Mouse (Mus musculus): Measurements from ENCODE around the gene Dffa. TPM values are rescaled to one million over a fixed set of nuclear protein-coding genes. Genes with fewer than 3 reads are reported as not detected.

The Dffa gene
- polyA plus RNA-seq, 1 experiment from 2014 or later, result 23.3 TPM

DNA sequence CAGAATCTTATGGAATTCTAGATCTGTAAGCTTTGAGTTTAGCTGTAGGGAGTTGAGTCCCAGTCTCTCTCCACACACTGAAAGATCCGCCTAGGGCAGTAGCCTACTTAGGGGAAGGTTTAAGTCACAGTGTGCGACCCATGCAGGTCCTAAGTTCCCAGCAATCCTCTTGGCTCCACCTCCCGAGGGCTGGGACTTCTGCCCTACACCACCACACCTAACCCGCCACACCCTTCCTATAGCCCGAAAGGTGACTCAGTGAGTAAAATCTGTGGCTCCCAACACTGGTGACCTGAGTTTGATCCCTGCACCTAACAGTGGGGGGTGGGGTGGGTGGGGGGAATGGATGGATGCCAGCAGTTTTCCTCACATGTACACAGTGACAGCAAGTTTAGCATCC is 19.5 kb downstream of the Dffa start:
- Histone ChIP-seq H3K9ac (ENCODE audit: low read depth, low read length) (no peak overlapping the region), H3K27ac (ENCODE audit: low read length) (no peak overlapping the region), H3K9me3 (replicated peaks; ENCODE audit: control insufficient read depth, low read length, poor library complexity, severe bottlenecking) (no peaks in the 10 kb centered on the region), H3K36me3 (ENCODE audit: control insufficient read depth, insufficient read depth, low read length) (0 out of 2 replicates have a peak, but pooled peaks cover 6% of the 10 kb centered on the region), H3K4me1 (ENCODE audit: control insufficient read depth, insufficient read depth, low read length) (no peaks in the 10 kb centered on the region), H3K4me2 (ENCODE audit: low read length) (no peak overlapping the region), H3K4me3 (ENCODE audit: low read depth, low read length) (no peak overlapping the region), H3K27me3 (ENCODE audit: control insufficient read depth, insufficient read depth, low read depth, low read length) (no peaks in the 10 kb centered on the region)
- 67% methylated on average over 5 of the region's 5 CpGs for WGBS
- no peak for ATAC-seq

DNA sequence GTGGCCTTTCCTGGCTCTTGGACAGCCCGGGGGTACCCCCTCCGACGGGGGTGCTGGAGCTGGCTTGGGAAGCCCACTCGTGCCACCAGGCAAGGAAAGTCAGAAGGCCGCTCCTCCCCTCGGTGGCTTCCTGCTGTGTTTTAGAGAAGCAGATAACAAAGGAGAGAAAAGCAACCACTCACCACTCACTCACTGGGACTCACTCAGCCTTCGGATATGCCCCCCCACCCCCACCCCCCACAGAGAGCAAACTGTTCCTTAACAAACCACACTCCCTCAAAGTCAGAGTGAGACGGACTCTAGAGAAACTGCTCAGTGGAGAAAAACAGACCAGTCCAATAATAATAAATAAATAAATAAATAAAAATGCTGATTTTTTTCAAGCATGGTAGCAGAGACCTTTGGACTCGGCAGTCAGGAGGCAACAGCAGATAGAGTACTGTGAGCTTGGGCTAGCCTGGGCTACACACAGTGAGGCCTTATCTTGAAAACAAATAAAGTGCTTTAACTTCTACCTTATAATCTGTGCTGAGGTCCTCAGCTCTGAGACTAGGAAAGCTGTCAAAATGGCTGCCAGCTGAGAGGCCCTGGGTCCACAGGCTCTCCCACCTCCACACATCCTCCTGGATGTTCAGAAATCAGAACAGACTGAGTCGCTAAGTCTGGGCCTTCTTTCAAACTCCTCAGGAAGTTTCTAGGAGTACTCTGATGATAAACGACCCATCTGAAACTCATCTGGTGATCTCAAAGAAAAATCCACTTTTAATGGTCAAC is 21.6 kb downstream of the Dffa start:
- no peaks in the 10 kb centered on the region for H3K4me1 ChIP-seq (ENCODE audit: control insufficient read depth, insufficient read depth, low read length)
- no peaks in the 10 kb centered on the region for H3K27me3 ChIP-seq (ENCODE audit: control insufficient read depth, insufficient read depth, low read depth, low read length)
- H3K4me3 ChIP-seq (ENCODE audit: low read depth, low read length), result no peak overlapping the region
- no peak overlapping the region for H3K4me2 ChIP-seq (ENCODE audit: low read length)
- no peak overlapping the region for H3K9ac ChIP-seq (ENCODE audit: low read depth, low read length)
- ATAC-seq, result no peak
- 0 out of 2 replicates have a peak, but pooled peaks cover 3% of the 10 kb centered on the region for H3K36me3 ChIP-seq (ENCODE audit: control insufficient read depth, insufficient read depth, low read length)
- 45% methylated on average over 11 of the region's 11 CpGs for WGBS
- H3K9me3 ChIP-seq (replicated peaks; ENCODE audit: control insufficient read depth, low read length, poor library complexity, severe bottlenecking), result no peaks in the 10 kb centered on the region
- H3K27ac ChIP-seq (ENCODE audit: low read length), result no peak overlapping the region

DNA sequence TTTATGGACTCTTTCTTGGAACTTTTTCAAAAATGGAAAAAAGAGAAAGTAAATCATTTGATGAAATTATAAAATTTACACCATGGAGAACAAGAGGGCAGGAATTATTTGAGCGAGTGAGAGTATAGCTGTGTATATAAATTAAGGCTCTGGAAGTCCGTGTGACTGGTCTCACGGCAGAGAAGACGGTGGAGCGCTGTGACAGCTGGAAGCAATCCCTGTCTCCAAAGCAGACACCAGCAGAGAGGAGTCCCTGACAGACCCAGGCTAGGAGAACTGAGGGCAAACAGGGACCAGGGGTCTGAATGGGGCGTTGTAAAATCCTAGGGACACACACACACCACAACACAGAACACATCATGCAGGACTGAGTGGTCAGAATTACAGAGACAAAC is 22.2 kb downstream of the Dffa start:
- Histone ChIP-seq H3K4me2 (ENCODE audit: low read length) (no peak overlapping the region), H3K9ac (ENCODE audit: low read depth, low read length) (no peak overlapping the region), H3K9me3 (replicated peaks; ENCODE audit: control insufficient read depth, low read length, poor library complexity, severe bottlenecking) (no peaks in the 10 kb centered on the region), H3K27ac (ENCODE audit: low read length) (no peak overlapping the region), H3K4me1 (ENCODE audit: control insufficient read depth, insufficient read depth, low read length) (no peaks in the 10 kb centered on the region), H3K27me3 (ENCODE audit: control insufficient read depth, insufficient read depth, low read depth, low read length) (no peaks in the 10 kb centered on the region), H3K36me3 (ENCODE audit: control insufficient read depth, insufficient read depth, low read length) (0 out of 2 replicates have a peak, but pooled peaks cover 2% of the 10 kb centered on the region), H3K4me3 (ENCODE audit: low read depth, low read length) (no peak overlapping the region)
- no peak for ATAC-seq
- 87% methylated on average over 6 of the region's 6 CpGs for WGBS

DNA sequence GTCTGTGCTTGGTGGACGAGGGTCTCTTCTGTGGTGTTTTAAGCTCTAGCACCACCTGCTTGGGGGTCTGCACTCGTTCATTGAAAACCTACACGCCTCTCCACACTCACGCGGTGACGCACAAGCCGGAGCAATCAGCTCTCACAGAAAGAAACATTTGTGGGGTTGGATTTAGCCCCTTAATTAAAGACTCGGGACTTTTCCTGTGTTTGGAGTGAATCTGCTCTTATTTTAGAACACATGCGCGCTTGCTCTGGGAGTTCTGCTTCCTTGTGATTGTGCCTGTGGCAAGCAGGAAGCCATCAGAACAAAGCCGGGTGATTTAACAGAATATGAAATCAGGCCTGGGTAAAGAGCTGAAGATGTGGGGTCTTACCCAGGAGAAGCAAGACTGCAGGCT is 22.7 kb downstream of the Dffa start, which contains the start of gene Cort:
TSS of gene Cort (minus strand) at position 101 of the 400 bp plus-strand sequence.
- no peak within 1 kb of the TSS for H3K27ac ChIP-seq (ENCODE audit: low read length)
- H3K27me3 ChIP-seq (ENCODE audit: control insufficient read depth, insufficient read depth, low read depth, low read length), result no peaks in the 10 kb centered on the region
- H3K9ac ChIP-seq (ENCODE audit: low read depth, low read length), result no peak within 1 kb of the TSS
- H3K4me1 ChIP-seq (ENCODE audit: control insufficient read depth, insufficient read depth, low read length), result no peaks in the 10 kb centered on the region
- H3K36me3 ChIP-seq (ENCODE audit: control insufficient read depth, insufficient read depth, low read length), result no peaks in the 10 kb centered on the region
- no peak within 1 kb of the TSS for H3K4me3 ChIP-seq (ENCODE audit: low read depth, low read length)
- no peak within 1 kb of the TSS for H3K4me2 ChIP-seq (ENCODE audit: low read length)
- ATAC-seq, result no peak
- 86% methylated on average over 11 of the region's 11 CpGs for whole genome bisulfite sequencing
- no peaks in the 10 kb centered on the region for H3K9me3 ChIP-seq (replicated peaks; ENCODE audit: control insufficient read depth, low read length, poor library complexity, severe bottlenecking)

DNA sequence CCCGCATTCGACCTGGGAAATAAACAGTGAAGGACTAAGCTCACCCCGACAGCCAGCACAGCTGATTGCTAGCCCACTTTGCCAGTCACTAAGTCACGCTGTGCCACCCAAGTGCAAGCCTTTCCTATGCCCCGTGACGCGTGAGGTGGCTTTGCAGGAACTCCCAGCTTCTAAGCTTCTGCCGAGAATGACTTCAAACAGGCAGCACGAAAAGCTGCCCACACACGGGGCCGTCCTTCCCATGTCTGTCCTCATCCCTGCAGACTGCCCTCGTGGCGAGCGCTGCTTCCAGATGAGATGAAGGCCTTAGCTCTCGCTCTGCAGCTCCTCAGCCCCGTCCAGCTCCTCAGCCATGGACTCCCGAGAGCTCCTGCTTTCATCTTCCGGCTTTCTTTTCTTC is 24.5 kb downstream of the Dffa start:
- no peak overlapping the region for H3K4me2 ChIP-seq (ENCODE audit: low read length)
- H3K4me1 ChIP-seq (ENCODE audit: control insufficient read depth, insufficient read depth, low read length), result no peaks in the 10 kb centered on the region
- H3K9me3 ChIP-seq (replicated peaks; ENCODE audit: control insufficient read depth, low read length, poor library complexity, severe bottlenecking), result no peaks in the 10 kb centered on the region
- no peaks in the 10 kb centered on the region for H3K27me3 ChIP-seq (ENCODE audit: control insufficient read depth, insufficient read depth, low read depth, low read length)
- WGBS, result 82% methylated on average over 18 of the region's 18 CpGs
- H3K4me3 ChIP-seq (ENCODE audit: low read depth, low read length), result no peak overlapping the region
- no peak overlapping the region for H3K9ac ChIP-seq (ENCODE audit: low read depth, low read length)
- ATAC-seq, result no peak
- H3K36me3 ChIP-seq (ENCODE audit: control insufficient read depth, insufficient read depth, low read length), result no peaks in the 10 kb centered on the region
- no peak overlapping the region for H3K27ac ChIP-seq (ENCODE audit: low read length)

DNA sequence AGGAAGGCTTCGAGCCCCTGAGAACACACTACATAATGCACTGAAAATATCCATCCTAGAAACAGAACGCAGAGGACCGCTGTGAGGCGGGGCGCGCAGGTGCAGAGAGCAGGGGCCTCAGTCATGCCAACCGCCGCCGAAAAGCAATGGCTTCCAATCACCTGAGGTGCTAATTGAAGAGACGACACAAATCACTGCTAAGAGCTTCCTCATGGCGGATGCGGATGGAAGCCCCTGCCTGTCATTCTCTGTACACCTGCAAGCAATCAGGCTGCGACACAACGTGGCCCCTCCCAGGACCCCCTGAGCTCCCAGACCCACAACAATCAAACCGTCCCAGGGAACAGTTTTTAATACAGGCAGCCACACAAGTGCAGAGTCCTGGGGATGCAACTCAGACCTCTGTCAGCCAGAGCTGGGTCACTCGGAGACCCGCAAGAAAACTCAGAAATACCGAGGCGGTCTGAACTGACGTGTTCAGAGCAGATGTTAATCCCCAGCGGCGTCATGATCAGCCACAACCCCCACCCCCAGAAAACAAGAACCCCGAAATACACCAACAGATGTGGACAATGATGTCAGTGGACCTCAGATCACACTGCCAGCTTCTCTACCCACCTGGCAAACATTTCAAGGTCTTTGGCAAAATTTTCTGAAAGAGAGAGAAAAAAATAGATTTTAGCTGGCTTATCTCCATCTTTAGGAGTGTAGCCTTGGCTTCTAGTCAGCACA is 27.2 kb downstream of the Dffa start:
- Histone ChIP-seq H3K4me2 (ENCODE audit: low read length) (no peak overlapping the region), H3K9ac (ENCODE audit: low read depth, low read length) (no peak overlapping the region), H3K36me3 (ENCODE audit: control insufficient read depth, insufficient read depth, low read length) (no peaks in the 10 kb centered on the region), H3K9me3 (replicated peaks; ENCODE audit: control insufficient read depth, low read length, poor library complexity, severe bottlenecking) (no peaks in the 10 kb centered on the region), H3K27me3 (ENCODE audit: control insufficient read depth, insufficient read depth, low read depth, low read length) (no peaks in the 10 kb centered on the region), H3K4me1 (ENCODE audit: control insufficient read depth, insufficient read depth, low read length) (no peaks in the 10 kb centered on the region; the same call in 1 of the 2 replicates), H3K4me3 (ENCODE audit: low read depth, low read length) (no peak overlapping the region), H3K27ac (ENCODE audit: low read length) (no peak overlapping the region)
- ATAC-seq, result no peak
- WGBS, result 93% methylated on average over 23 of the region's 23 CpGs

DNA sequence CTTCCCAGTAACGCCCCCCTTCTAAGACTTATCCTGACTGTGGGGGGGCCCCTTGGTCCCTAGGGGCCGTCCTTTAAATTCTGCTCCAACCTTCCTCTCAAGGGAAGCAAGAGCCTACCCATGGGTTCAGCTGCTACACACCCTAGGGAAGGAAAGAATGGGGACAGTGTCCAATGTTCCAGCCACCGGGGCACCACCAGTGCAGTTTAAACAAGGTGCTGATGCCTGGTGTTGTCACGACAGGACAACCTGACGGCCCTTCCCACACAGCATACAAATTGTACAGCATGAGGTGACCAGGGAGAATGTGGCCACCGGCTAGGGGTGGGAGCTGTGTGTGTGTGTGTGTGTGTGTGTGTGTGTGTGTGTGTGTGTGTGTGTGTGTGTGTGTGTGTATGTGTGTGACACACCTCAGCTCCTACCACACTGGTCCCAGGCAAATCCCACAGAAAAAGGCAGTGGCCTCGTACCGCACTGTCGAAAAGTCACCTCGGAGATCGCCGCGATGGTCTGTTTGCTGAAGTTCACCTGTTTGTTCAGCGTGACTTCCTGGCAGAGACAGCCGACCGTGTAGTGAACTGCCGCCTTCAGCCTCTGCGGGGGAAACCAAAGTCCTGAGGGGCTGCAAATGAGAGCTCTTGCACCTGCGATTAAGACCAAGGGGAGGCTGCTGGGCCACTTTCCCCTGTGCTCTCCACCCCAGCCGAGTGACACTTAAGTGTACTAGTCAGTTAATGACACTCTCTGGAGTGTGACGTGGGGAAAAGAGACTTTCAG is 28.0 kb downstream of the Dffa start:
- no peak overlapping the region for H3K4me2 ChIP-seq (ENCODE audit: low read length)
- H3K9ac ChIP-seq (ENCODE audit: low read depth, low read length), result no peak overlapping the region
- WGBS, result 91% methylated on average over 20 of the region's 21 CpGs
- H3K4me1 ChIP-seq (ENCODE audit: control insufficient read depth, insufficient read depth, low read length), result peaks cover 6% of the 10 kb centered on the region
- H3K27me3 ChIP-seq (ENCODE audit: control insufficient read depth, insufficient read depth, low read depth, low read length), result no peaks in the 10 kb centered on the region
- no peak for ATAC-seq
- H3K9me3 ChIP-seq (replicated peaks; ENCODE audit: control insufficient read depth, low read length, poor library complexity, severe bottlenecking), result no peaks in the 10 kb centered on the region
- no peak overlapping the region for H3K27ac ChIP-seq (ENCODE audit: low read length)
- no peak overlapping the region for H3K4me3 ChIP-seq (ENCODE audit: low read depth, low read length)
- H3K36me3 ChIP-seq (ENCODE audit: control insufficient read depth, insufficient read depth, low read length), result no peaks in the 10 kb centered on the region

DNA sequence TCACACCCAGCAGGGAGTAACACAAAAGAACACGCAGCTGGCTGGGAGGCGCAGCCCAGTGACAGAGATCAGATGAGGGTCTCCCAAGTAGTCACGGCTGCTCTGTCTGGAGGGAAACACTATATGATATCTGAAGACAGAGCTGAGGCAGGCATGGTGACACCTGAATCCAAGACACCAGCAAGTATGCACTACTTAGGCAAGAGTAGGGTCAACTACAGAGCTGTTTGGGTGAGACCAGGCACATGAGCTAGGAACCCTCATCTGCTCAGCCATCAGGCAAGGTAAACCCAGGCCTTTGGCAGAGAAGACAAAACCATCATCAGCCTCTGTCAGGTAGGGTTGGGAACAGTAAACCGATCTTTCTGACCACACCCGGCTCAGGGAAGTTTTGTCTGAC is 29.4 kb downstream of the Dffa start:
- no peak for ATAC-seq
- Histone ChIP-seq H3K27ac (ENCODE audit: low read length) (no peak overlapping the region), H3K36me3 (ENCODE audit: control insufficient read depth, insufficient read depth, low read length) (no peaks in the 10 kb centered on the region), H3K27me3 (ENCODE audit: control insufficient read depth, insufficient read depth, low read depth, low read length) (no peaks in the 10 kb centered on the region), H3K4me3 (ENCODE audit: low read depth, low read length) (no peak overlapping the region), H3K4me2 (ENCODE audit: low read length) (no peak overlapping the region), H3K4me1 (ENCODE audit: control insufficient read depth, insufficient read depth, low read length) (peaks cover 6% of the 10 kb centered on the region), H3K9me3 (replicated peaks; ENCODE audit: control insufficient read depth, low read length, poor library complexity, severe bottlenecking) (no peaks in the 10 kb centered on the region), H3K9ac (ENCODE audit: low read depth, low read length) (no peak overlapping the region)
- 84% methylated on average over 5 of the region's 5 CpGs for WGBS
